Comparison of ENCODE assay signal across 8 mouse cellular contexts in genomic region chr8:13158718-13159376, GRCm38 (mm10). TPM values are rescaled to one million over a fixed set of nuclear protein-coding genes. Genes with fewer than 3 reads are reported as not detected.
DNase-seq lines count a peak whose midpoint lies in the region; ATAC-seq lines count a peak whose summit lies in the region.

Gene Lamp1 (plus strand): TSS chr8:13159161.

- ATAC-seq in megakaryocyte progenitor cell, adult 5-6 weeks (replicated peaks; ENCODE audit: poor library complexity) = peak; percentile 70

- peak; percentile 99 for DNase-seq in adipocyte (ENCODE audit: low spot score)
- peak; percentile 100 for DNase-seq in embryo, embryonic 10 days (ENCODE audit: low spot score)
- DNase-seq in gastrocnemius, postnatal 10 days = peak; percentile 100
- DNase-seq in induced T-regulatory cell, adult 2 months (ENCODE audit: low read depth) = peak; percentile 93
- DNase-seq in left cerebral cortex, adult 9 months (ENCODE audit: low spot score in 2 of 2) = peak; percentile 95 to 99
- DNase-seq in right cerebral cortex, postnatal 14 days = peak; percentile 100
- DNase-seq in urinary bladder, postnatal 36 days (ENCODE audit: low spot score in 2 of 2) = peak; percentile 98 to 99

RNA-seq across cellular contexts. Expression of gene Lamp1, which starts in this region (rescaled TPM):
- 100 to 1,000 TPM; 234 to 237 TPM for total RNA-seq in gastrocnemius, postnatal 10 days (2021)
- total RNA-seq in megakaryocyte progenitor cell, adult 5-6 weeks (2015) = 209 and 240 TPM in 2 replicates
- 259 and 273 TPM in 2 replicates for total RNA-seq in megakaryocyte progenitor cell, adult 5-6 weeks (2017)

Comparison
In these comparisons a context has a peak if more than half of its experiments do, and no peak if none do; other contexts are left out.
1. Peak in every context shown above with its lines: DNase-seq and ATAC-seq.